Mouse (Mus musculus) heart, postnatal 0 days (tissue): ENCODE results near the gene Col9a2. TPM values are rescaled to one million over a fixed set of nuclear protein-coding genes. Genes with fewer than 3 reads are reported as not detected.

Experiments
- ATAC-seq: fragments of 200-750 bp; cut with Nextera tagmentation; 2 replicates; pipeline ENCODE4 v1.8.0; 2017; ENCODE audit warnings: low read depth, moderate number of reproducible peaks, moderate library complexity; ENCODE audit not compliant: insufficient read depth
- DNase-seq: peaks from one replicate; pipeline ENCODE4 v3.0.0-alpha.2; 2016; ENCODE audit warnings: low spot score
- H3K27ac ChIP-seq: fragments of 300-500 bp; sonication (generic); 2 replicates; pipeline ENCODE4 v1.5.1; 2014; ENCODE audit warnings: low read depth, mild to moderate bottlenecking
- H3K27me3 ChIP-seq: fragments of 300-500 bp; sonication (generic); 2 replicates; pipeline ENCODE4 v1.6.1; 2014; ENCODE audit warnings: low read length, mixed read lengths; ENCODE audit not compliant: control insufficient read depth, insufficient read depth
- H3K36me3 ChIP-seq: fragments of 300-500 bp; sonication (generic); replicated peaks from 2 replicates; pipeline ENCODE4 v1.6.1; 2014; ENCODE audit warnings: low read length, mixed read lengths; ENCODE audit not compliant: control insufficient read depth, insufficient read depth
- H3K4me1 ChIP-seq: fragments of 300-500 bp; sonication (generic); 2 replicates; pipeline ENCODE4 v1.6.1; 2014; ENCODE audit warnings: antibody characterized with exemption; ENCODE audit not compliant: control insufficient read depth, insufficient read depth
- H3K4me2 ChIP-seq: fragments of 300-500 bp; sonication (generic); 2 replicates; pipeline ENCODE4 v1.6.1; 2014; ENCODE audit warnings: low read depth, mild to moderate bottlenecking, low read length, moderate library complexity
- H3K4me3 ChIP-seq: fragments of 300-500 bp; sonication (generic); 2 replicates; pipeline ENCODE4 v1.5.1; 2014; ENCODE audit warnings: low read depth, low read length
- H3K9ac ChIP-seq: fragments of 300-500 bp; sonication (generic); replicated peaks from 2 replicates; pipeline ENCODE4 v1.6.1; 2014; ENCODE audit warnings: low read depth, low read length, mixed read lengths
- H3K9me3 ChIP-seq: fragments of 300-500 bp; sonication (generic); replicated peaks from 2 replicates; pipeline ENCODE4 v1.6.1; 2016; ENCODE audit warnings: low read length; ENCODE audit not compliant: control insufficient read depth
- CTCF ChIP-seq: IDR thresholded peaks from 2 replicates; pipeline ENCODE4 v1.5.1; 2016; ENCODE audit warnings: antibody characterized with exemption, control low read depth, low read depth
- EP300 ChIP-seq: IDR thresholded peaks from 2 replicates; pipeline ENCODE4 v1.6.1; 2016; ENCODE audit warnings: antibody characterized with exemption, low read depth
- WGBS: fragments of 180-500 bp; shearing (Covaris S2); extraction: QIAGEN DNeasy Blood & Tissue Kit; methylation state at CpG from one replicate; pipeline ENCODE4 v1.1.7; 2014; 5-methylcytosine and 5-hydroxymethylcytosine counted together
- polyA plus RNA-seq: library from polyadenylated mRNA; unstranded; fragments of >200 nt; fragmentation: Nextera tagmentation; extraction: Ambion mirVana; gene quantifications from 2 replicates; pipeline ENCODE4 v1.2.1, GENCODE M21; 2015
- total RNA-seq: library from RNA; depleted of rRNA; stranded (reverse); fragments of >200 nt; gene quantifications from 2 replicates; pipeline ENCODE4 v1.2.3, GENCODE M21; 2014; ENCODE audit warnings: low replicate concordance; rRNA removed

The Col9a2 gene
- 2.2 and 11.3 TPM in 2 replicates for total RNA-seq
- polyA plus RNA-seq, result 1.8 and 2.2 TPM in 2 replicates

- no peak within 1 kb of the TSS for H3K27ac ChIP-seq
- peaks cover 26% of the 10 kb centered on the region for H3K27me3 ChIP-seq
- no peaks in the 10 kb centered on the region for H3K9me3 ChIP-seq
- peak within 1 kb of the TSS; percentile 67 for H3K4me2 ChIP-seq
- no peak for TF ChIP-seq EP300
- TF ChIP-seq CTCF, result no peak
- 2% methylated on average over 40 of the region's 46 CpGs for WGBS
- H3K4me1 ChIP-seq, result peaks cover 16% of the 10 kb centered on the region
- peak within 1 kb of the TSS; percentile 31 for H3K9ac ChIP-seq
- DNase-seq (peak; percentile 12), ATAC-seq (peak; percentile 40)
- peak within 1 kb of the TSS; percentile 42 for H3K4me3 ChIP-seq
- H3K36me3 ChIP-seq, result no peaks in the 10 kb centered on the region
Observed at GRCm38 (mm10) chr4:121039331-121040115, at the start of gene Col9a2. TSS of gene Col9a2 (plus strand) at chr4:121039385.

GRCm38 (mm10) chr4:120992284-120992683, 46.9 kb upstream of the Col9a2 start:
- ATAC-seq, result no peak
- no peaks in the 10 kb centered on the region for H3K27me3 ChIP-seq
- 0 out of 2 replicates have a peak, but pooled peaks cover 6% of the 10 kb centered on the region for H3K36me3 ChIP-seq
- no peak overlapping the region for H3K4me3 ChIP-seq
- no peak overlapping the region for H3K4me2 ChIP-seq
- H3K27ac ChIP-seq, result no peak overlapping the region
- no peaks in the 10 kb centered on the region for H3K4me1 ChIP-seq
- 85% methylated on average over 2 of the region's 2 CpGs for WGBS
- H3K9me3 ChIP-seq, result 0 out of 2 replicates have a peak, but pooled peaks cover 4% of the 10 kb centered on the region
- H3K9ac ChIP-seq, result no peak overlapping the region
- no peak for TF ChIP-seq EP300
- no peak for TF ChIP-seq CTCF
- DNase-seq, result no peak

GRCm38 (mm10) chr4:120993025-120993424, 46.2 kb upstream of the Col9a2 start:
- no peak overlapping the region for H3K4me2 ChIP-seq
- H3K36me3 ChIP-seq, result 0 out of 2 replicates have a peak, but pooled peaks cover 6% of the 10 kb centered on the region
- no peak overlapping the region for H3K4me3 ChIP-seq
- 85% methylated on average over 1 of the region's 1 CpGs for WGBS
- TF ChIP-seq CTCF (no peak), EP300 (no peak)
- H3K4me1 ChIP-seq, result no peaks in the 10 kb centered on the region
- ATAC-seq (no peak), DNase-seq (no peak)
- H3K9me3 ChIP-seq, result 0 out of 2 replicates have a peak, but pooled peaks cover 4% of the 10 kb centered on the region
- no peaks in the 10 kb centered on the region for H3K27me3 ChIP-seq
- H3K9ac ChIP-seq, result no peak overlapping the region
- H3K27ac ChIP-seq, result no peak overlapping the region

- ATAC-seq, result no peak
- TF ChIP-seq EP300 (no peak), CTCF (no peak)
- Histone ChIP-seq H3K4me3 (no peak overlapping the region), H3K27ac (no peak overlapping the region), H3K4me2 (no peak overlapping the region), H3K9me3 (no peaks in the 10 kb centered on the region), H3K27me3 (no peaks in the 10 kb centered on the region), H3K9ac (no peak overlapping the region), H3K36me3 (no peaks in the 10 kb centered on the region), H3K4me1 (peaks cover 7% of the 10 kb centered on the region; the same call in 1 of the 2 replicates)
- DNase-seq, result no peak
- WGBS, result 52% methylated on average over 1 of the region's 1 CpGs
Observed at GRCm38 (mm10) chr4:120995911-120996310, 43.3 kb upstream of the Col9a2 start.

GRCm38 (mm10) chr4:121001042-121001441, 38.1 kb upstream of the Col9a2 start:
- WGBS, result 84% methylated on average over 2 of the region's 2 CpGs
- H3K36me3 ChIP-seq, result no peaks in the 10 kb centered on the region
- H3K9me3 ChIP-seq, result no peaks in the 10 kb centered on the region
- H3K27me3 ChIP-seq, result no peaks in the 10 kb centered on the region
- peaks cover 22% of the 10 kb centered on the region for H3K4me1 ChIP-seq
- TF ChIP-seq EP300 (no peak), CTCF (no peak)
- ATAC-seq (no peak), DNase-seq (no peak)
- H3K4me2 ChIP-seq, result no peak overlapping the region
- no peak overlapping the region for H3K9ac ChIP-seq
- no peak overlapping the region for H3K4me3 ChIP-seq
- H3K27ac ChIP-seq, result no peak overlapping the region
